ENCODE assay signal across 10 mouse cellular contexts in genomic region chr1:190532879-190533676, GRCm38 (mm10).
A peak's percentile ranks its signal among the peaks of the same experiment; 100 is the strongest.
DNase-seq lines count a peak whose midpoint lies in the region; ATAC-seq lines count a peak whose summit lies in the region.
"Had no signal": no experiment of that assay in that cellular context is flagged by ENCODE, and none has a peak within 500 bp of the region (broad histone marks: within the 10 kb centered on the region; RNA-seq: fewer than 3 reads in every experiment).

No protein-coding gene starts in this region.

- no peak overlapping the region for H3K4me2 ChIP-seq in limb, embryonic 13.5 days (replicated peaks)
- no peak overlapping the region for H3K4me2 ChIP-seq in embryonic facial prominence, embryonic 11.5 days (ENCODE audit: low read depth, low read length)
- H3K4me2 ChIP-seq in intestine, embryonic 14.5 days (ENCODE audit: low read length) = no peak overlapping the region
- no peak overlapping the region for H3K4me2 ChIP-seq in stomach, embryonic 15.5 days

- 0 out of 2 replicates have a peak, but pooled peaks have one; percentile 11 for ATAC-seq in limb, embryonic 13.5 days (ENCODE audit: low FRiP score, low read depth)
- ATAC-seq in embryonic facial prominence, embryonic 11.5 days (replicated peaks; ENCODE audit: insufficient number of reproducible peaks, low FRiP score, low TSS enrichment, low read depth) = peak; percentile 58
- ATAC-seq in intestine, embryonic 14.5 days (replicated peaks; ENCODE audit: low FRiP score, low TSS enrichment, low read depth) = peak; percentile 83
- ATAC-seq in stomach, embryonic 15.5 days (ENCODE audit: insufficient read depth, low FRiP score, low read depth) = peak; percentile 70; the same call in 1 of the 2 replicates

- no peak overlapping the region for H3K9ac ChIP-seq in limb, embryonic 13.5 days
- no peak overlapping the region for H3K9ac ChIP-seq in embryonic facial prominence, embryonic 11.5 days (replicated peaks; ENCODE audit: low read length)
- no peak overlapping the region for H3K9ac ChIP-seq in intestine, embryonic 14.5 days (ENCODE audit: low read length)
- H3K9ac ChIP-seq in stomach, embryonic 15.5 days = no peak overlapping the region

- H3K9me3 ChIP-seq in limb, embryonic 13.5 days = no peaks in the 10 kb centered on the region
- no peaks in the 10 kb centered on the region for H3K9me3 ChIP-seq in limb, embryonic 10.5 days (replicated peaks)
- no peaks in the 10 kb centered on the region for H3K9me3 ChIP-seq in embryonic facial prominence, embryonic 11.5 days (replicated peaks; ENCODE audit: control insufficient read depth, low read length)
- no peaks in the 10 kb centered on the region for H3K9me3 ChIP-seq in intestine, embryonic 14.5 days (ENCODE audit: control insufficient read depth, low read length)
- no peaks in the 10 kb centered on the region for H3K9me3 ChIP-seq in stomach, embryonic 15.5 days

- no peak overlapping the region for H3K4me3 ChIP-seq in limb, embryonic 13.5 days
- H3K4me3 ChIP-seq in limb, embryonic 10.5 days = no peak overlapping the region
- no peak overlapping the region for H3K4me3 ChIP-seq in embryonic facial prominence, embryonic 11.5 days (ENCODE audit: low read depth, low read length)
- H3K4me3 ChIP-seq in intestine, embryonic 14.5 days (ENCODE audit: low read depth, low read length) = no peak overlapping the region
- H3K4me3 ChIP-seq in stomach, embryonic 15.5 days (replicated peaks) = no peak overlapping the region

- H3K27me3 ChIP-seq in limb, embryonic 13.5 days = peaks cover 16% of the 10 kb centered on the region; the same call in 1 of the 2 replicates
- peaks cover 13% of the 10 kb centered on the region for H3K27me3 ChIP-seq in limb, embryonic 10.5 days (ENCODE audit: low read depth, poor library complexity, severe bottlenecking)
- no peaks in the 10 kb centered on the region for H3K27me3 ChIP-seq in embryonic facial prominence, embryonic 11.5 days (ENCODE audit: control insufficient read depth, insufficient read depth, low read length)
- no peaks in the 10 kb centered on the region for H3K27me3 ChIP-seq in intestine, embryonic 14.5 days (replicated peaks; ENCODE audit: control insufficient read depth, insufficient read depth, low read length)
- 0 out of 2 replicates have a peak, but pooled peaks cover 2% of the 10 kb centered on the region for H3K27me3 ChIP-seq in stomach, embryonic 15.5 days (replicated peaks)

- no peaks in the 10 kb centered on the region for H3K36me3 ChIP-seq in limb, embryonic 13.5 days
- no peaks in the 10 kb centered on the region for H3K36me3 ChIP-seq in limb, embryonic 10.5 days
- no peaks in the 10 kb centered on the region for H3K36me3 ChIP-seq in embryonic facial prominence, embryonic 11.5 days (replicated peaks; ENCODE audit: control insufficient read depth, insufficient read depth, low read depth, low read length)
- H3K36me3 ChIP-seq in intestine, embryonic 14.5 days (ENCODE audit: control insufficient read depth, insufficient read depth, low read length) = no peaks in the 10 kb centered on the region
- H3K36me3 ChIP-seq in stomach, embryonic 15.5 days = no peaks in the 10 kb centered on the region

- H3K4me1 ChIP-seq in limb, embryonic 13.5 days = peaks cover 8% of the 10 kb centered on the region
- H3K4me1 ChIP-seq in limb, embryonic 10.5 days = peaks cover 15% of the 10 kb centered on the region
- no peaks in the 10 kb centered on the region for H3K4me1 ChIP-seq in embryonic facial prominence, embryonic 11.5 days (ENCODE audit: control insufficient read depth, insufficient read depth, low read length)
- peaks cover 20% of the 10 kb centered on the region for H3K4me1 ChIP-seq in intestine, embryonic 14.5 days (replicated peaks; ENCODE audit: control insufficient read depth, insufficient read depth, low read length)
- H3K4me1 ChIP-seq in stomach, embryonic 15.5 days = 0 out of 2 replicates have a peak, but pooled peaks cover 5% of the 10 kb centered on the region

- DNase-seq in limb, embryonic 10.5 days (ENCODE audit: low spot score) = no peak
- DNase-seq in embryonic facial prominence, embryonic 11.5 days (ENCODE audit: low spot score) = peak; percentile 50
- peak; percentile 64 for DNase-seq in intestine, embryonic 14.5 days (ENCODE audit: low spot score)
- no peak for DNase-seq in frontal cortex, postnatal 25 days (ENCODE audit: low spot score in 2 of 2)
- DNase-seq in left cerebral cortex, postnatal 25 days (ENCODE audit: low spot score in 2 of 2) = no peak
- DNase-seq: adrenal gland, adult 2 months; cerebellum, adult 18-20 months; kidney, adult 18-20 months had no signal

- WGBS in limb, embryonic 13.5 days = 18% methylated on average over 10 of the region's 10 CpGs
- WGBS in limb, embryonic 10.5 days = 15% methylated on average over 10 of the region's 10 CpGs
- 18% methylated on average over 10 of the region's 10 CpGs for WGBS in embryonic facial prominence, embryonic 11.5 days
- WGBS in intestine, embryonic 14.5 days = 11% methylated on average over 10 of the region's 10 CpGs
- WGBS in stomach, embryonic 15.5 days = 22% methylated on average over 10 of the region's 10 CpGs

- intact Hi-C loops in left cerebral cortex, postnatal 25 days (cut with DNase I) = no loop called here

- peak overlapping the region; percentile 10; the same call in 1 of the 2 replicates for H3K27ac ChIP-seq in limb, embryonic 13.5 days
- no peak overlapping the region for H3K27ac ChIP-seq in limb, embryonic 10.5 days
- H3K27ac ChIP-seq in embryonic facial prominence, embryonic 11.5 days (replicated peaks; ENCODE audit: low read depth, low read length) = no peak overlapping the region
- peak overlapping the region; percentile 19; the same call in 1 of the 2 replicates for H3K27ac ChIP-seq in intestine, embryonic 14.5 days (ENCODE audit: low read depth)
- H3K27ac ChIP-seq in stomach, embryonic 15.5 days = no peak overlapping the region

Comparison
In these comparisons a context has a peak if more than half of its experiments do, and no peak if none do; other contexts are left out.
1. H3K27ac ChIP-seq: peak in limb, embryonic 13.5 days (single experiment) and intestine, embryonic 14.5 days (single experiment); none in limb, embryonic 10.5 days (single experiment), embryonic facial prominence, embryonic 11.5 days (single experiment) and stomach, embryonic 15.5 days (single experiment).
2. ATAC-seq: peak in every context shown above with its lines; median percentile 83 in intestine, embryonic 14.5 days; 70 in stomach, embryonic 15.5 days; 58 in embryonic facial prominence, embryonic 11.5 days; 11 in limb, embryonic 13.5 days.
3. DNase-seq: peak in embryonic facial prominence, embryonic 11.5 days (single experiment) and intestine, embryonic 14.5 days (single experiment); none in limb, embryonic 10.5 days (single experiment), frontal cortex, postnatal 25 days (0 of 2) and left cerebral cortex, postnatal 25 days (0 of 2).